Mouse (Mus musculus) lung, postnatal 25 days (tissue): Measurements from ENCODE around the gene Ndufa7.
"Not testable (repeated sequence)": the region's sequence is repeated elsewhere in the genome, so short reads cannot be mapped to it uniquely, and the experiment has no call there.

Experiments used
- DNase-seq: peaks from one replicate; pipeline ENCODE4 v3.0.0; 2022; ENCODE audit warnings: low spot score

Ndufa7 gene

GRCm38 (mm10) chr17:33875797-33876196, 51.4 kb downstream of the Ndufa7 start:
- not testable (repeated sequence) for DNase-seq

- DNase-seq, result not testable (repeated sequence)
These were observed 59.9 kb downstream of the Ndufa7 start for GRCm38 (mm10) chr17:33884320-33884719.

GRCm38 (mm10) chr17:33887802-33888201, 63.4 kb downstream of the Ndufa7 start:
- not testable (repeated sequence) for DNase-seq
